Mouse (Mus musculus) frontal cortex, postnatal 14 days (tissue): ENCODE results near the gene Gm960.
"Not testable (repeated sequence)": the region's sequence is repeated elsewhere in the genome, so short reads cannot be mapped to it uniquely, and the experiment has no call there.

Experiments used
- DNase-seq, 2 experiments: peaks; one replicate each; pipeline ENCODE4 v3.0.0; 2022; ENCODE audit warnings: low spot score in 2 of 2

Gene Gm960

GRCm38 (mm10) chr19:4589081-4589480, 109.4 kb downstream of the Gm960 start:
- DNase-seq: no peak

DNA sequence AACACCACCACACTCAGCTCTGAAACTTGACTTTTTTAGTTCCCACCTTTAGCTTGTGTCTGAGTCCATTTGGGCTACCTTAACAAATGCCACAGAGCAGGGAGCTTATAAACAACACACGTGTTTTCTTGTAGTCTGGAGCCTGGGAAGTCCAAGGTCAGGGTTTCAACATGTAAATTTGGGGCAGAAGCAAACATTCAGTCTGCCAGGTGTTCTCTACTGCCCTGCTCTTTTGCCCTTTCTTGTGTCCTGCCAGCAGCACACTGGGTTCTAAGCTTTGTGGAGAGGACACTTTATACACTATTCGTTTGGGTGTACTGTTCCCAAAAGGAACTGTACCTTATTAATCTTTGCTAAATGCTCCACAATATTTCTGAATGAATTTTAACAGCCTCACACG, 110.0 kb downstream of the Gm960 start:
- no peak for DNase-seq

GRCm38 (mm10) chr19:4587426-4587825, 111.0 kb downstream of the Gm960 start:
- DNase-seq: no peak

- not testable (repeated sequence) for DNase-seq
Measured at GRCm38 (mm10) chr19:4586783-4587182, 111.7 kb downstream of the Gm960 start.

- no peak for DNase-seq
Measured at GRCm38 (mm10) chr19:4583856-4584255, 114.6 kb downstream of the Gm960 start.

DNA sequence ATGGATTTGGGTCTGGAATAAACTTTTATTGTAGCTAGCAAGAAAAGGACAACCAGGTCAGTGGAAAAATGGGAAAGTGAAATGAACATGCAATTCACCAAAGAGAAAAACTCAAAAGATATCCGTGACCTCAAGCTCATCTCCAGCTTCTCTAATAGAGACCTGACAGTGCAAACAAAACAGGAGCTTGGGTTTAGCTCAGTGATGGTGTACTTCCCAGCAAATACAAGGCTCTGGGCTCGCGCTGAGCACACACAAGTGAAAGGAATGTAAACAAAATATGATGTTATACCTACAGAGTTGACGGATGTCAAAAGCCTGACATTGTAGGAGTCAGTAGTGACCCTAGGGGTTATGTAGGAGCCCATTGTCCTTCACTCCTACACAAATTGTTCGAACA, 119.2 kb downstream of the Gm960 start:
- no peak for DNase-seq

GRCm38 (mm10) chr19:4578799-4579198, 119.7 kb downstream of the Gm960 start:
- no peak for DNase-seq
